Mouse (Mus musculus) B cell, adult 2 months (primary cell): ENCODE results near the gene Rnasel.
"Not testable (repeated sequence)": the region's sequence is repeated elsewhere in the genome, so short reads cannot be mapped to it uniquely, and the experiment has no call there.

Experiments used
- DNase-seq, 2 experiments: peaks; one replicate each; pipeline ENCODE4 v3.0.0; 2022

The Rnasel gene

GRCm38 (mm10) chr1:153737101-153738085, 11.8 kb upstream of the Rnasel start:
- DNase-seq, result no peak

- DNase-seq, result no peak
These were observed 9.7 kb upstream of the Rnasel start for GRCm38 (mm10) chr1:153739437-153740015.

GRCm38 (mm10) chr1:153740145-153740544, 9.1 kb upstream of the Rnasel start, which contains the start of gene Rgs16:
Rgs16 (plus strand) TSS chr1:153740349.
- peak; percentile 69 to 71 for DNase-seq

- DNase-seq, result peak in 1 of 2 experiments; percentile 12
These were observed 8.3 kb upstream of the Rnasel start for GRCm38 (mm10) chr1:153740775-153741400.

- no peak for DNase-seq
These were observed 7.5 kb upstream of the Rnasel start for GRCm38 (mm10) chr1:153741551-153742316.

- peak; percentile 88 for DNase-seq
These were observed 6.7 kb upstream of the Rnasel start for GRCm38 (mm10) chr1:153742374-153743155.

GRCm38 (mm10) chr1:153746119-153746670, 3.0 kb upstream of the Rnasel start:
- DNase-seq, result no peak

- peak; percentile 82 to 84 for DNase-seq
These were observed 2.5 kb upstream of the Rnasel start for GRCm38 (mm10) chr1:153746728-153747127.

GRCm38 (mm10) chr1:153747861-153748530, 1.2 kb upstream of the Rnasel start:
- DNase-seq, result no peak

GRCm38 (mm10) chr1:153748549-153748948, 677 bp upstream of the Rnasel start:
- DNase-seq, result peak; percentile 72 to 80

GRCm38 (mm10) chr1:153750054-153750453, 828 bp downstream of the Rnasel start:
- no peak for DNase-seq

- peak; percentile 56 to 63 for DNase-seq
These were observed 2.6 kb downstream of the Rnasel start for GRCm38 (mm10) chr1:153751763-153752301.

GRCm38 (mm10) chr1:153752521-153752920, 3.3 kb downstream of the Rnasel start:
- peak; percentile 49 to 50 for DNase-seq

GRCm38 (mm10) chr1:153753725-153754464, 4.7 kb downstream of the Rnasel start:
- no peak for DNase-seq

GRCm38 (mm10) chr1:153764136-153764535, 14.9 kb downstream of the Rnasel start:
- no peak for DNase-seq

- no peak for DNase-seq
These were observed 17.1 kb downstream of the Rnasel start for GRCm38 (mm10) chr1:153766298-153766697.

- no peak for DNase-seq
These were observed 18.1 kb downstream of the Rnasel start for GRCm38 (mm10) chr1:153767281-153767680.

- no peak for DNase-seq
These were observed 19.2 kb downstream of the Rnasel start for GRCm38 (mm10) chr1:153768465-153768864.

- DNase-seq, result not testable (repeated sequence)
These were observed 20.3 kb downstream of the Rnasel start for GRCm38 (mm10) chr1:153769571-153769970.
